Mouse (Mus musculus): ENCODE data around the gene Bmt2.

Bmt2 gene

DNA sequence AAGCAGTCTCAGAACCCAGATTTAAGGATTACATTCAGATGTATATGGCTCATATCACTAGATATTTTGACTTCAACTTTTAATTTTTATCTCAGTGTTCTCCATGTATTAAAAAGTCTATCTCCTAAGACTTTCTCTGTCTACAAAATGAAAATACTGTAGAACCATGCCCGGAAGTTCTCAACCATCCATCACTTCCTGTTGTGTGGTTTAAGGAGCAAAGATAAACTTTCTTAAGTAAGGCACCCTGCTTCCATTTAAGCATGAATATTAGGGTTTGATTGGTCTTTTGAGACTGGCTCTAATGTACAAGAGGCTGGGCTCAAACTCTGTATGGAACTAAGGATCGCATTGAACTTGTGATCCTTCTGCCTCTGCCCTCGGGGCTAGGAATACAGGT is 63.2 kb downstream of the Bmt2 start:
- DNase-seq = no peak

DNA sequence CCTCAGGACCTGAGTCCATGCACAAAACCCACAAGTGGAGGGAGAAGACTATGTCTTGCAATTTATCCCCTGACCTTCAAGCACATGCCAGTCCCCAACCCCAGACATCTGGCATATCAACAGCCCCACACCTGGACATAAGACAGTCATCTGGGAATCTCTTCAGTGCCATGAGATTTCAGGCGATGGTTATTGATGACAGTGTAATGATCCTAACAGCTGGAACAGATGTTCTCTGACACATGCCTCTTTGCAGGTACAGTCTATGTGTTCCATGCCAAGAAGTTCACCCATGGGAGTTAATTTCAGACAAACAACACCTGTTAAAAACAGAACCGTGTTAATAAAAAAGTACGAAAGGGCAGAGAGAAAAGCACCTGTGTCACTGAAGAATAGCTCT is 64.1 kb downstream of the Bmt2 start:
- DNase-seq = no peak

DNA sequence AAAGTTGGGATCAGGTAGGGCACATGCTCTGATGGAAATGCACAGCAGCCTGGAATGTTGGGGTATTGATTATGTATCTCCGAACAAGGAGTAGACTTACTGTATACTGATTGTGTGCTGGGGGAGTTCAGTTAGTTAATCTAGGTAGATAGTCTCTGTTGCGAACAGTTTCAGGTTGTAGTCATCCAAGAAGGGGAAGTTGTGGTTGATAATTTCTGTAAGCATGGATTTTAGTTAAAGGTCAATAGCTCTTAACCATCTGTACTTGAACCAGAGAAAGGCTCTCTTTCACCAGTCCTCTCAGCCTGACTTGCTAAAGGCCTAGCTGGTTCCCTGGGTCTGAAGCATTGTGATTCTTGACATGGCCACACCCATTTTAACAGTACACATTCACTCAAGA is 66.9 kb downstream of the Bmt2 start:
- DNase-seq = no peak

- no peak for DNase-seq
Observed at GRCm38 (mm10) chr6:13609353-13610140, 68.2 kb downstream of the Bmt2 start.

GRCm38 (mm10) chr6:13607621-13608493 is 69.9 kb downstream of the Bmt2 start, which contains the start of gene Tmem168:
TSS of gene Tmem168 (minus strand) at chr6:13608100.
- DNase-seq = peak; percentile 96 to 97

- DNase-seq = no peak
Observed at GRCm38 (mm10) chr6:13606921-13607620, 70.7 kb downstream of the Bmt2 start.

GRCm38 (mm10) chr6:13606394-13606793 is 71.4 kb downstream of the Bmt2 start:
- DNase-seq = no peak

DNA sequence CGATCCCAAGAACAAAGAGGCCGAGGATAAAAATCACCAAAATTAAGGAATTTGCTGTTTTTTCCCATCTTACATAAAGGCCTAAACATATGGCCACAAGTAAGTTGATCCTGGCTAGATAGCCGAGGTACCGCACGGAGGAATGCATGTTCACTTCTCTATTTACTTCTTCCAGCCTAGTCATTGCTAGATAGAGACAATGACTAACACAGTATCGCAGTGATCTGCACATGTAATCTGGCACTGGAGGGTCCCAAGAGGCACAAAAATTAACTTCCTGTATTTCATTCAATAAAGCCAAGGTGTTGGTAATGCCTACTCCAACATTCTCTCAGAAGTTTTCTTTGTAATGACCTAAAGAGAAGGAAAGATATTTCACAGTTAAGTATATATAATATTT is 74.6 kb downstream of the Bmt2 start:
- no peak for DNase-seq

GRCm38 (mm10) chr6:13601587-13601986 is 76.2 kb downstream of the Bmt2 start:
- peak; percentile 37 to 60 for DNase-seq

DNA sequence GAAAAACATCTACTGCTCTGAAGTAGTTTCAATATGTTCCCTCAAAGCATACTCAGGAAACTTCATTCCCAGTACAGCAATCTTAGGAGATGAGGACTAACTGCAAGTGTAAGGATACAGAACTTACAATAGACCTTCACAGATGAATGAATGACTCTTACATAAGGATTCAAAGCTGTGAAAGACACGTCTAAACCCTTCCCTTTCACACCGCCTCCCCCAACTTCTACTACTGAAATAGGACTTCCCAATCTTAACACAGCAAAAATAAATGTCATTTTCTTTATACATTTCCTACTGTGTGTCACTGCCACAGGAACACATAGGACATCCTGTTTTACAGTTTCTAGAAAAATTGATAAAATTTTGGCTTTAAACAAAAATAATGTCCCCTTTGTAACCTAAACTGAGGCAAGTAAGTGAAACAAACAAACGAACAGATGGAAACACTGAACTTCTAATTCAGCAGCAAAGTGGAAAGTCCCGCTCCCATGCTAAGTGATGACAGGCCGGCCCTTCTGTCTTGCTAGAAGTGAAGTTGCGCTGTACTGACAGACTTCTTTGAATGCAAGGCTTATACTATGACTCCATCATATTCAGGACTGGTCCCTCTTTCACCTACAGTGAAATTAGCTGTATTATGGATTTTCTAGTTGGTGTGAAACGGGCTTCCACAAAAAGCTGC is 79.4 kb downstream of the Bmt2 start:
- DNase-seq = no peak

GRCm38 (mm10) chr6:13592729-13593345 is 84.9 kb downstream of the Bmt2 start:
- no peak for DNase-seq

- DNase-seq = peak; percentile 50 to 70
Observed at GRCm38 (mm10) chr6:13586560-13586959, 91.2 kb downstream of the Bmt2 start.

GRCm38 (mm10) chr6:13586154-13586553 is 91.6 kb downstream of the Bmt2 start:
- DNase-seq = no peak

- DNase-seq = no peak
Observed at GRCm38 (mm10) chr6:13584788-13585187, 93.0 kb downstream of the Bmt2 start.

DNA sequence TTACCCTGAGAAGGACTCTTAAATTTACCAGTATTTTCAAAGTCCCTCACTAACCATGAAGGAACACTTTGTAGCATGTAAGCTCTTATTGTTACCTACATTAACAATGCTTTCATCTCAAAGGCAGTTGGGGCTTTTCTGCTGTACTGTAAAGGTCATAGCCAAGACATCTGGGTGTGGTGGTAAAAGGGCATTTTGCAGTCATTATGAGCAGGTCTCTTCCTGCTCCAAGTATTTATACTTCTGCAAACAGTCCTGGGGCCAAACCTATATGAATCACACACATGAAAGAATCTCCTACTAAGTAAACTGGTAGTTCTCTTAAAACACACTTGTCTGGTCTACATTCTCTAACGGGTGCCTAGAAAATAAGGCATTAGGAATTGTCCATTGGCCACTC is 95.7 kb downstream of the Bmt2 start:
- no peak for DNase-seq

Measured in kidney, postnatal 4 days (tissue).